Mouse (Mus musculus) frontal cortex, postnatal 36 days (tissue): ENCODE data around the gene Pnpla3.

Experiments used
- DNase-seq, 2 experiments: peaks; one replicate each; pipeline ENCODE4 v3.0.0; 2022; ENCODE audit warnings: low spot score in 2 of 2

Gene Pnpla3

DNA sequence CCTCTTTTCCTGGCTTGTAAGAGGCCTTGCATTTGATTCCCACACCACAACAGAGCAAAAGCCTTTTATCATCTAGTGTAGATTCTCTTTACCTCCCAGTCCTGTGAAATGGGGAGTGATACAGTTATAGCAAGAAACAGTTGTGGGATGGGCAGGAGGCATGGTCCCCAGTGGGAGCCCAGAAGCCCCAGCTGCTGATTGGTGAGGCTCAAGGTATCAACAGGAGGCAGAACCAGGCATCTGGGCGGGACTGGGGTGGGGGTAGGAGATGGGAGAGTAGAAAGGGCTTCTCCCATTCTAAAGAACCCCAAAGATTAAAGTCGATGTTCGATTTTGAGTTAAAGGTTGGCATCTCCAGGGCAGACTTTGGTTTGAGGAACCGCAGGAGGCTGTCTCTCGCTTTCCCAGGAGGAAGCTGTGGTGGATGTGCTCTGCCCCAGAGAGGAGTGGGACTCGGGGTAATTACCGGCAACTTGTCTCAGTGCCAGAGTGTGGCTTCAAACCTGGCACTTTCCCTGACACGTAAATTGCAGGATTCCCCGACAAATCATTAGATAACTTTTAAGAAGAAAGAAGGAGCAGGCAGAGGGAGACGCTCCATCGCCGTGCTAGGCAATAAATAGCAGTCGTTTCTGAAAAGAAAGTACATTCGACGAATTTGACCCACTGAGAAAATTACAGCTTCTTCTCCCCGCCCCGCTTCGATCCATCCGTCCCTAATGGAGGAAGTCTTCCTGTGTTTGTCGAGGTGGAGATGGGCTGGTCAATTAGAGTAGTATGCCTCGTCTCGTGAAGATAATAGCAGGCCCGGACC lies 50.5 kb downstream of the Pnpla3 start:
- no peak for DNase-seq

DNA sequence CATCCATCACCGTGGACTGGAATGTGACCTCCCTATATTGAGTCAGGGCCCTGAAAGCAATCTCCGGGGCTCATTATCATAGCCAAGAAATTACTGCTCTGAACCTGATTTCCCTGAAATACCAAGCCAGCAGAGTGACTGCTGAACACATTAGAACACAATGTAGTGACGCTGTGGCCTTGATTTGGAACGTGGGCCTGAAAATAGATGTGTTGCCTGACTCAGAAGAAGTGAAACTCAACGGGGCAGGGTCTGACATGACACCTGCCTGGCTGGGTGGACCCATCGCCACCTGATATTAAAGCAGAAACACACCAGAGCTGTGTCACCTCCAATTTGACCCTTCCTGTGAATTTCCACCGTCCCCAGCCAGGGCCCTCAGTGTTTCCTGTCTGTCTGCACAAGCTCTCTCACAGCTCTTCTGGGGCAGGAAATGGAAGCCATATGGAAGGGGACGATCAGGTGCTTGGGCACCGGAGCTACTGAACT lies 51.2 kb downstream of the Pnpla3 start:
- no peak for DNase-seq

DNA sequence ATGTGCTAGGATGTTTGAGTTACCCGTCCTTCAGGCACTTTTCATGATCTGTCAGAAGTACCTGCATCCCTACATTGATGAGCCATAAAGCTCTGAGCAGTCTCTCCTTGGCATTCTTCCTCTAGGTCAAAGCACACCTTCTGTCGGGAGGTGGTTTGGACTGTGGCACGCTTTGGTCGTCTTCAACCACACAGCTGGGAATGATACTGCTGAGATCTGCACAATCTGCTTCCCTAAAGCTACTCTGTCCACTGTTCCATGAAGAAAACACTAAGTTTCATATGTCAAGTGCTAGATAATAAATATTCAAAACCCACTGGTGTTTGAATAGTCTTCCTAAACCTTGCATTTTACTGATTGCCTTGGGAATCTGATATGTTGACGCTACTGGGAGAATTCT lies 53.9 kb downstream of the Pnpla3 start:
- no peak for DNase-seq

DNA sequence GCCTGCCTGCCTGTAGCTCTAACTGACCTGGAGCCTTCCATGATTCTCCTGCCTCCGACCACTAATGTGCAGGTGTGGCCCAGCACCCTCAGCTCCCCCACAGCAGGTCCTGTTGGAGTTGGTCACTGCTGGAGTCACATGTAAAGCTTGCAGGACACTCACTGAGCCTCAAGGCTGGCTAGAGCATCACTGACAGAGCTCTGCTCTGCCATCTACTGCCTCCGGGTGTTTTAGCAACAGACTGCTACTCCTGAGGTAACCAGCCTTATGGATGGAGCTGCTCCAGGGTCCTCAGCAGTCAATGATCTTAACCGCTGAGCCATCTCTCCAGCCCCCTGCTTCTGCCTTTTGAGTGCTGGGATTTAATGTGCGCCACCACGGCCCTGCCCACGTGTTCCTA lies 55.8 kb downstream of the Pnpla3 start:
- DNase-seq, result peak in 1 of 2 experiments; percentile 51

DNA sequence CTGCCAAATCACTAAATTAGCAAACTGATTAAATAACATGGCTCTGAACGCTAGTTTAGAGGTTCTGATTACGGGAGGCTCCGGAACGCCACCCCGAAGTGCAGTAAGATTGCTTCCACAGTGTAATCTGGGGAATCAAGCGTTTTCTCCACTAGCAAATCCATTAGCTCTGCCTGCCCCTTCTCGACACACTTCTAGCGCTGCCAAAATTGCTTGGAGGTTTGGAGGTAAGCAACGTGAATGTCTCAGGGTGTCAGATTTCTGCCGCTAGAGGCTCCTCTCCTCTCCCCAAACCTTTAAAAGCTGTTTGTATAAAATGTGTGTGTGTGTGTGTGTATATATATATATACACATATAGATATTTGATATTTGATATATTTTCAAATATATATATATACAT lies 57.1 kb downstream of the Pnpla3 start:
- no peak for DNase-seq

DNA sequence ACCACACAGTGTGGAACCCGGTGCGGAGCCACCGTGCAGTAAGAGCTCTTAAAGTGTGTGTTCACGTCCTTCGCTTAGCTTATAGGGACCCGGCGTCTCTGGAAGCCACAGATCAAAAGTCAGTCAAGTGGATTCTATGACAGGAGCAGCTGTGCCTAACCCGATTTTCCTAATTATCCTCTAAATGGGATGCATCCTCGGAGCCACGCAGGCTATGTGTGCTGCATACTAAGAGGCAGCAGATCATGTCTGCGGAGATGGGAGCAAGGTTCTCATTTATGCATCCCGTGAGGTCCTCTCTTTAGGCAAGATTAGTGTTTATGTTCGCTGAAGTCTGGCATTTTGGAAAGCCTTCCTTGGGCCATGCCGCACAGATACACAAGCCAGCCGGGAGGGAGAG lies 59.3 kb downstream of the Pnpla3 start:
- DNase-seq, result no peak

DNA sequence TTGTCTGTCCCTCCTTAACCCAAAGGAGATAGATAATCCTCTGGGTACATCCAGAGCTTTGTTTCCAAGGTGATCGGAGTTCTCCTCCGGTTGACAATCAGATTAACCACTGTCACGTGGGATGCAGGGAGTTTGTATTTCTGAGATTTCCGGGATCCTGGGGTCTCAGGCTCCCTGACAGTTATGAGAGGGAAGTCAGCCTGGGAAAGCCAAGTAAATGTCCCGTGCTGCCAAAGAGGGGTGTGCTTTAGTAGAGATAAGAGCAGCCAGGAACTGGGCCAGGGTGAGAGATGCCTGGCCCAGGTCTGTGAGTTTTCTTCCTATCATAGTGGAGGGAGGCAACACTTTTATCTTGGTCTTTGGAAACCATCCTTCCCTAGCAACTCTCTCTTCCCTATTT lies 63.0 kb downstream of the Pnpla3 start:
- no peak for DNase-seq

DNA sequence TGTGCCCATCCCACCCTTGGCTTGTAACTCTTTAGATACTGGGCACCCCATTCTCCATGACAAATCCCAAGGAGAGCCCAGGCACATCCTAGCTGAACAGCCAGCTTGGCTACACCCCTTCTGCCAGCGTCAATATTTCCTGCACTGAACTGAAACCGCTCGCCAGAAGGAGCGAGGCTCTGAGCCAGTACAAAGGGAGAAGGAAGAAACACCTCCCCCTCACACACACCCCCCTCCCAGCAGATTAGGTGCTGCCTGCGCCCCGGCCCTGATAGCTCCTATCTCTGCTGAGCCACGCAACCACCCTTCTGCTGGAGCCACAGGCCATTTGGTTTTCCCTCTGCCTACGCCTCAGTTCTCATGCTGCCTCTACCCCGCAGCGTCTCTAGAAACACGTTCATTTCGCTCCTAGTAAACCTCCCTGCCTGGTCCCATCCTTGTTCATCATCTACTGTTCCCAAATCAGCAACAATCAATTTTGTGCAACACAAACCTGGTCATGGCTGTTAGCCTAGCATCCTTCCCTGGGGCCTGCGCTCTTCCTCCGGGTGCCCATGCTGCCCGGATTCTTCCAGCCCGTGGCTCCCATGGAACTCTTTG lies 63.6 kb downstream of the Pnpla3 start:
- peak; percentile 62 for DNase-seq

DNA sequence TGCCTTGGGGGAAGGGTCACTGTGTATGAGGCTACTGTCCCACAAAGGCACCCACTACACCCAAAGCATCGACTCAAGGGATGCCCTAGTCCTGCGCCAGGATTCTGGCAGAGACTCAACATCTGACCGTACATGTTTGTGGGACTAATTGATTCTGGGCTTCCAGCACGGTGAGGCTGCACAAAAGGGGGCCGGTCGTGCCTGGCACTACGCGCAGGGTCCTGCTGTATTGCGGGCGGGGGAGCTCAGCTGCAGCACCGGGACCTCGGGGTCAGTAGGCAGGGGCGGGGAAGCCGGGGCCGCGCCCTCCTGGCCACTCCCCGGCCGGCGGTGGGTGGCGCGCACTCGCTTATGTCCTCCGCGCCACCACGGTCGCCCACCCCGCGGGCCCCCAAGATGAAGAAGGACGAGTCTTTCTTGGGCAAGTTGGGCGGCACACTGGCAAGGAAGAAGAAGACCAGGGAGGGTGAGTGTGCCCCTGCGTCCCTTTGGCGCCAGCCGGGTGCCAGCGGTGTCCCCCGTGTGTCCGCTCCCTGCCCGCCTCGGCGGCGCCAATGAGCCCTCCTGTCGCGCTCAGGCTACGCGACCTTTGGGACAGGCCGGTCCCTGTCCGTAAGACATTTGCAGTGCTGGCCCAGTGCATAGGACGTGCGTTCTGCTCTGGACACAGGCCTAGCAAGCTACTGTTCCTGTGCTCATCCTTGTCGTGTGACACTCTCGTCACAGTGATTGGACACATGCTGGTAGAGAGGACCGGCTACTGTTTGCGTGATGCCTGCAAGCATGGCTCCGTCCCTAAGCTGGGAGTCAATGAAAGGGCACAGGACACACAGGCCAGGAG lies 64.3 kb downstream of the Pnpla3 start, which contains the start of gene Parvb:
Gene Parvb (plus strand): TSS at position 323 of the 841 bp plus-strand sequence.
- peak; percentile 46 to 48 for DNase-seq

DNA sequence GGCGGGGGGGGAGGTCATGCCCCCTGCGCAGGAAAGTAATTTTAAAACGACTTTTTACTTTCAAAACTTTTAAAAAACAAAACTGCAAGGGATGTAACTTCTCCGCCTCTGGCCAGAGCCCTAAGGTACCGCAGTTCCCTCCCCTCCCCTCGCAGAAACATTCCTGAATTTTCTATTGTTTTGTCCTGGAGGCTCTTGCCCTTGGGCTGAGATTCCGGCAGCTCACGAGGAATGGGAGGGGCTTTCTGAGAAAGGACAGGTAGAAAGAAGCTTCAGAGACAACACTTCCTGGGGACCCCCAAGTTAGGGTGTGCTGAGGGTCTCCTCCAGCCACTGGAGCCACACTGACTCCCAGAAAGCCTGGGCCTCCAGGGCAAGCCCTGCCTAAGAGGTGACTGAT lies 65.0 kb downstream of the Pnpla3 start:
- no peak for DNase-seq

DNA sequence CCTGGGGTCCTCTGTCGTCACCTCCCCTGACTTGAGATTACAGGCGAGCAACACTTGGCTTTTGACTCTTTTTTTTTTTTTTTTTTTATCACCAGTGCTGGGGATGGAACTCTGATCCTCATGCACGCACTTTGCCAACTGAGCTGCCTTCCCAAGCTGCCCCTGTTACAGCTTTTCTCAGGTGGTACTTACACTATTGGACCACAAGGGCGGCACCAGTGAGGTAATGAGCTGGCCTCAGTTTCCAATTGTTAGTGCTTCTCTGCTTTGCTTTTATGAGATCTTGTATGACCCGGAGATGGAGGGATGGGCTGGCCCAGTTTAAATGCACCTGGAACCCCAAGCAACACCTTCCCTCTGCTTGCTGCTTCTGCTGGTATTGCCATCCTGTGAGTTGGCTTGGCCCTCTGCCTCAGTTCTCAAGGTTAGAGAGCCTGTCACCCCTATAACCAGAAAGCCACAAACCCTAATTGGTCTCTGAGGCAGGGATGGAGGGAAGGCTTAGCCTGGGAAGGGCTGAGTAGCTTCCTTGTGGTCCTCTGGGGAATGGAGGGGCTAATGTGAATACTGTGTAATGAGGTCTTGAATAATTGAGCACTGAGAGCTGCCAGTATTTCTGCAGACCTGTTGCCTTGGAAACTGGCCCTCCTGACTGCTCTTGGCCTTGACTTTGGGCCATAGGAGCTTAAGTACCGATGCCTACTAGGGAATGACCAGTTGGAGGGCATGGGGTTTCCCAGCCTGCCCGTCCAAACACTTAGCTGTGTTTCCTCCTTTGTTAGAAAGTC lies 67.4 kb downstream of the Pnpla3 start:
- no peak for DNase-seq

DNA sequence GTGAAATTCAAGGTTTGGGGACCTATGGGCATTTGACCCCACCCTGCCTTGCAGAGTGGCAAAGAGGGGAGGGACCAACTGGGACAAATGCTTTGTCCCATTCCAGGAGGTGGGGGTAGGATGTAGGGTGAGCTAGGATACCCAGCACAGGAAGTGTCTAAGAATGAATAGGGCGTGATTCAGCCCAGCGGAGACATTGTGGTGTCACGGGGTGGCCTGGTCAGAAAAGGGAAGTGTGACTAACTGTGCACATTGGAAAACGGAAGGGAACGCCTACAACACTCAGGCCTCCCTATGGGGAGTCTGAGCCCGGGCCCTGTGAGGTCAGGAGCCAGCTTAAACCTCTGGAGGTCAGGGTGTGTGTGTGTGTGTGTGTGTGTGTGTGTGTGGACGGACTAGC lies 68.0 kb downstream of the Pnpla3 start:
- DNase-seq, result no peak
